ENCODE assay signal across 10 mouse cellular contexts in the genomic region with DNA sequence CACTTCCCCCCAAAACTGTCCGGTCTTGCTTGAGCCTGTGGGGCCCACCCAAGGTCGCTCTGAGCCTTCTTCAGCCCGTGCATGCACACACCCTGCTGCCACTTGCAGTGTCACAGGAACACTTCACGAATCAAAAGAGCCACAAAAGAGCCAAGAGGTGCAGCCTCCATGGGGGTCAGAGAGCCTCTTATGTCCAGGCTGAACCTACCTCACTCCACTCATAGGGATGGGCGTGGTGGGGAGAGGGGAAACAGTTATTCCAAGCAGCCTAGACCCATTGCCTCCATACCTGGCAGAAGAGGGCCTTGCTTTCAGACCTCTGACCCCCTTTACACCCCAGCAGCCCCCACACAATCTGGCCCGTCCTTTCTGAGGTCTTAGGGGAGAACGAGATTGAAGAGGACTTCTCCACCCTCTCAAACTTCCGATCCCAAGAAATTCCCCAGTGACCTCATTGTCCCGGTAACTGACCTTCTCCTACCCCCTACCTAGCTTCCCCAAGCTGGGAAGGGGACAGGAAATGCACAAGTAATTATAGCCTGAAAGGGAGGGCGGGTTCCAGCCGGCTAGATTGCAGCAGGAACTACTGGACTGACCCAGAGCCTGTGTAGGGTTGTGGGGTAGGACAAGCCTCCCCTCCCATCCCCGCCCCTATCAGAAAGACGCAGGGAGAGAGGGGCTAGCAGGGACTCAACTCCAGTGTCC. TPM values are rescaled to one million over a fixed set of nuclear protein-coding genes. Genes with fewer than 3 reads are reported as not detected.
DNase-seq lines count a peak whose midpoint lies in the region; ATAC-seq and TF ChIP-seq lines count a peak whose summit lies in the region.
"Had no signal": no experiment of that assay in that cellular context is flagged by ENCODE, and none has a peak within 500 bp of the region (broad histone marks: within the 10 kb centered on the region; RNA-seq: fewer than 3 reads in every experiment).

No protein-coding gene starts in this region.

- intact Hi-C loops in left cerebral cortex, postnatal 14 days (cut with DNase I), result no loop called here

- H3K9ac ChIP-seq in hindbrain, embryonic 12.5 days, result no peak overlapping the region

- no peak overlapping the region for H3K4me3 ChIP-seq in thymus, adult 2 months (ENCODE audit: control insufficient read depth, insufficient read depth, low read length)
- no peak overlapping the region for H3K4me3 ChIP-seq in hindbrain, embryonic 12.5 days
- peak overlapping the region; percentile 59 for H3K4me3 ChIP-seq in lung, adult 2 months (replicated peaks; ENCODE audit: extremely low read depth, low read depth, low read length)
- H3K4me3 ChIP-seq: megakaryocyte, embryonic 14.5 days had no signal

- ATAC-seq in hindbrain, embryonic 12.5 days (ENCODE audit: low FRiP score), result no peak
- ATAC-seq: Patski had no signal

- no peaks in the 10 kb centered on the region for H3K27me3 ChIP-seq in thymus, adult 2 months (ENCODE audit: control insufficient read depth, insufficient read depth, low read length)
- H3K27me3 ChIP-seq in hindbrain, embryonic 12.5 days, result peaks cover 63% of the 10 kb centered on the region
- H3K27me3 ChIP-seq: Patski had no signal

- peak overlapping the region; percentile 68 for H3K4me2 ChIP-seq in hindbrain, embryonic 12.5 days (replicated peaks)

- peaks cover under 1% of the 10 kb centered on the region; the same call in 1 of the 2 replicates for H3K36me3 ChIP-seq in thymus, adult 2 months (ENCODE audit: control insufficient read depth, insufficient read depth, low read length)
- H3K36me3 ChIP-seq in hindbrain, embryonic 12.5 days, result no peaks in the 10 kb centered on the region

- WGBS in thymus, adult 2 months, result 82% methylated on average over 13 of the region's 13 CpGs
- WGBS in hindbrain, embryonic 12.5 days, result 30% methylated on average over 13 of the region's 13 CpGs
- WGBS in lung, adult 2 months, result 33% methylated on average over 13 of the region's 13 CpGs

- peaks cover 71% of the 10 kb centered on the region for H3K4me1 ChIP-seq in thymus, adult 2 months (replicated peaks; ENCODE audit: control insufficient read depth, insufficient read depth, low read length)
- peaks cover 41% of the 10 kb centered on the region for H3K4me1 ChIP-seq in hindbrain, embryonic 12.5 days
- H3K4me1 ChIP-seq in lung, adult 2 months (ENCODE audit: control insufficient read depth, insufficient read depth, low read length), result peaks cover 26% of the 10 kb centered on the region

- no peak for TF ChIP-seq POLR2A in thymus, adult 2 months (IDR thresholded peaks at IDR 0.05; ENCODE audit: control insufficient read depth, extremely low read depth, insufficient read depth, low read length, poor library complexity)
- TF ChIP-seq POLR2A in lung, adult 2 months (IDR thresholded peaks at IDR 0.05; ENCODE audit: borderline replicate concordance, extremely low read depth, low read depth, low read length), result peak; percentile 27; the same call in 1 of the 2 replicates

- DNase-seq in thymus, adult 2 months, result no peak
- no peak for DNase-seq in thymus, postnatal 25 days
- DNase-seq in lung, adult 2 months, result peak; percentile 53
- no peak for DNase-seq in cerebellum, postnatal 14 days
- no peak for DNase-seq in cerebellum, postnatal 36 days
- DNase-seq in right cerebral cortex, postnatal 4 days, result no peak
- DNase-seq in left cerebral cortex, postnatal 14 days (ENCODE audit: low spot score in 2 of 2), result no peak

- H3K9me3 ChIP-seq in hindbrain, embryonic 12.5 days (replicated peaks), result no peaks in the 10 kb centered on the region
- H3K9me3 ChIP-seq: megakaryocyte, embryonic 14.5 days had no signal

- TF ChIP-seq CTCF in thymus, adult 2 months (IDR thresholded peaks at IDR 0.05; ENCODE audit: borderline replicate concordance, control insufficient read depth, extremely low read depth, insufficient read depth, low read length, poor library complexity), result no peak
- no peak for TF ChIP-seq CTCF in lung, adult 2 months (IDR thresholded peaks at IDR 0.05; ENCODE audit: insufficient read depth, low read length)

- peak overlapping the region; percentile 2; the same call in 1 of the 2 replicates for H3K27ac ChIP-seq in thymus, adult 2 months (ENCODE audit: control insufficient read depth, insufficient read depth, low read length)
- H3K27ac ChIP-seq in hindbrain, embryonic 12.5 days, result no peak overlapping the region

RNA-seq across cellular contexts. Expression of a gene that starts 2.5 kb away (rescaled TPM):
- 276 and 278 TPM in 2 replicates for polyA plus RNA-seq in thymus, adult 2 months (2012; rRNA removed)
- polyA plus RNA-seq in hindbrain, embryonic 12.5 days (2016; fragmentation: Nextera tagmentation; extraction: Ambion mirVana), result 9.1 and 10.7 TPM in 2 replicates
- polyA plus RNA-seq in lung, adult 2 months (2012; rRNA removed), result 94.2 and 133 TPM in 2 replicates
- 10 to 100 TPM; 28.9 to 36.7 TPM for total RNA-seq in left cerebral cortex, postnatal 14 days (2021)

RNA-seq across cellular contexts. Expression of a gene that starts 13.1 kb away (rescaled TPM):
- polyA plus RNA-seq in thymus, adult 2 months (2012; rRNA removed), result 62.1 and 62.8 TPM in 2 replicates
- polyA plus RNA-seq in hindbrain, embryonic 12.5 days (2016; fragmentation: Nextera tagmentation; extraction: Ambion mirVana), result 41.6 and 43.3 TPM in 2 replicates
- 158 and 174 TPM in 2 replicates for polyA plus RNA-seq in lung, adult 2 months (2012; rRNA removed)
- 100 to 1,000 TPM; 157 to 169 TPM for total RNA-seq in left cerebral cortex, postnatal 14 days (2021)

RNA-seq across cellular contexts. Expression of a gene that starts 34.1 kb away (rescaled TPM):
- 276 and 294 TPM in 2 replicates for polyA plus RNA-seq in thymus, adult 2 months (2012; rRNA removed)
- polyA plus RNA-seq in hindbrain, embryonic 12.5 days (2016; fragmentation: Nextera tagmentation; extraction: Ambion mirVana), result 0.25 TPM in 2 replicates
- 4.0 and 18.9 TPM in 2 replicates for polyA plus RNA-seq in lung, adult 2 months (2012; rRNA removed)
- under 1 TPM; 0.94 to 0.97 TPM for total RNA-seq in left cerebral cortex, postnatal 14 days (2021)

RNA-seq across cellular contexts. Expression of a gene that starts 59.6 kb away (rescaled TPM):
- polyA plus RNA-seq in thymus, adult 2 months (2012; rRNA removed), result 5.6 and 6.0 TPM in 2 replicates
- 36.8 and 40.9 TPM in 2 replicates for polyA plus RNA-seq in hindbrain, embryonic 12.5 days (2016; fragmentation: Nextera tagmentation; extraction: Ambion mirVana)
- polyA plus RNA-seq in lung, adult 2 months (2012; rRNA removed), result 3.1 and 5.0 TPM in 2 replicates
- total RNA-seq in left cerebral cortex, postnatal 14 days (2021), result 10 to 100 TPM; 27.4 to 28.2 TPM
